Mouse (Mus musculus) v-Abl transformed pro-B cells (cell line): ENCODE measurements around the gene RPS10-NUDT3.

Source experiments
- in situ Hi-C, 2 experiments: fragments of 400-800 bp; cut with MboI; formaldehyde crosslinking; loops; one replicate each; pipeline ENCODE4 v1.15.1; 2025; ENCODE audit not compliant: unreplicated experiment in 2 of 2

RPS10-NUDT3 gene

GRCm38 (mm10) chr17:27634871-27635574 lies at the start of gene RPS10-NUDT3:
TSS of gene RPS10-NUDT3 (minus strand) at chr17:27635222.
- in situ Hi-C loops: loop anchor here (5.0 to 10.0 kb wide), 3 partner anchors 68 to 100 kb away; partner anchors contain the start of gene AI413582 (in 2 of the 2)

- in situ Hi-C loops: no loop called here
These were observed 44.1 kb upstream of the RPS10-NUDT3 start for GRCm38 (mm10) chr17:27678924-27679813.

- in situ Hi-C loops: no loop called here
These were observed 42.7 kb upstream of the RPS10-NUDT3 start for GRCm38 (mm10) chr17:27677756-27678155.

- in situ Hi-C loops: no loop called here
These were observed 41.2 kb upstream of the RPS10-NUDT3 start for GRCm38 (mm10) chr17:27676270-27676669.

- in situ Hi-C loops: no loop called here
These were observed 40.4 kb upstream of the RPS10-NUDT3 start for GRCm38 (mm10) chr17:27675453-27675852.

- in situ Hi-C loops: no loop called here
These were observed 38.9 kb upstream of the RPS10-NUDT3 start for GRCm38 (mm10) chr17:27673945-27674344.

GRCm38 (mm10) chr17:27671720-27672119 lies 36.7 kb upstream of the RPS10-NUDT3 start:
- in situ Hi-C loops: no loop called here

GRCm38 (mm10) chr17:27658767-27659166 lies 23.7 kb upstream of the RPS10-NUDT3 start:
- in situ Hi-C loops: no loop called here

- in situ Hi-C loops: no loop called here
These were observed 22.1 kb upstream of the RPS10-NUDT3 start for GRCm38 (mm10) chr17:27657123-27657522.

GRCm38 (mm10) chr17:27656414-27656813 lies 21.4 kb upstream of the RPS10-NUDT3 start:
- in situ Hi-C loops: no loop called here

- in situ Hi-C loops: no loop called here
These were observed 21.0 kb upstream of the RPS10-NUDT3 start for GRCm38 (mm10) chr17:27656011-27656399.

GRCm38 (mm10) chr17:27655089-27656010 lies 20.3 kb upstream of the RPS10-NUDT3 start, which contains the start of gene Pacsin1:
TSS of gene Pacsin1 (plus strand) at chr17:27655509.
- in situ Hi-C loops: no loop called here

GRCm38 (mm10) chr17:27653253-27653959 lies 18.4 kb upstream of the RPS10-NUDT3 start:
- in situ Hi-C loops: loop anchor here in 1 of 2 experiments (5.0 kb wide), 1 partner anchor 114 kb away; no protein-coding TSS in a partner anchor

GRCm38 (mm10) chr17:27652046-27652790 lies 17.2 kb upstream of the RPS10-NUDT3 start:
- in situ Hi-C loops: loop anchor here in 1 of 2 experiments (5.0 kb wide), 1 partner anchor 115 kb away; no protein-coding TSS in a partner anchor

GRCm38 (mm10) chr17:27650586-27650985 lies 15.6 kb upstream of the RPS10-NUDT3 start:
- in situ Hi-C loops: loop anchor here in 1 of 2 experiments (5.0 kb wide), 1 partner anchor 117 kb away; no protein-coding TSS in a partner anchor

- in situ Hi-C loops: loop anchor here in 1 of 2 experiments (5.0 kb wide), 1 partner anchor 117 kb away; no protein-coding TSS in a partner anchor
These were observed 15.1 kb upstream of the RPS10-NUDT3 start for GRCm38 (mm10) chr17:27650160-27650559.

GRCm38 (mm10) chr17:27645807-27646206 lies 10.8 kb upstream of the RPS10-NUDT3 start:
- in situ Hi-C loops: loop anchor here in 1 of 2 experiments (5.0 to 10.0 kb wide), 3 partner anchors 121 to 519 kb away; partner anchors contain the start of gene Tcp11

- in situ Hi-C loops: loop anchor here in 1 of 2 experiments (10.0 kb wide), 2 partner anchors 440 to 520 kb away; partner anchors contain the start of gene Tcp11
These were observed 9.6 kb upstream of the RPS10-NUDT3 start for GRCm38 (mm10) chr17:27644572-27644971.
